Comparison of ENCODE assay signal across 8 mouse cellular contexts in genomic region chr12:91786355-91786754, GRCm38 (mm10). TPM values are rescaled to one million over a fixed set of nuclear protein-coding genes. Genes with fewer than 3 reads are reported as not detected.
DNase-seq lines count a peak whose midpoint lies in the region; ATAC-seq lines count a peak whose summit lies in the region.

No protein-coding gene starts in this region.

- WGBS in kidney, embryonic 15.5 days, result 43% methylated on average over 10 of the region's 10 CpGs
- 22% methylated on average over 10 of the region's 10 CpGs for WGBS in embryonic facial prominence, embryonic 12.5 days
- WGBS in intestine, embryonic 14.5 days, result 38% methylated on average over 10 of the region's 10 CpGs
- whole genome bisulfite sequencing in midbrain, embryonic 10.5 days, result 69% methylated on average over 10 of the region's 10 CpGs

- no peak overlapping the region for H3K4me3 ChIP-seq in kidney, embryonic 15.5 days (replicated peaks)
- H3K4me3 ChIP-seq in embryonic facial prominence, embryonic 12.5 days, result no peak overlapping the region
- H3K4me3 ChIP-seq in intestine, embryonic 14.5 days (ENCODE audit: low read depth, low read length), result no peak overlapping the region
- H3K4me3 ChIP-seq in midbrain, embryonic 10.5 days, result no peak overlapping the region

- H3K36me3 ChIP-seq in kidney, embryonic 15.5 days, result no peaks in the 10 kb centered on the region
- no peaks in the 10 kb centered on the region for H3K36me3 ChIP-seq in embryonic facial prominence, embryonic 12.5 days
- no peaks in the 10 kb centered on the region for H3K36me3 ChIP-seq in intestine, embryonic 14.5 days (ENCODE audit: control insufficient read depth, insufficient read depth, low read length)
- no peaks in the 10 kb centered on the region for H3K36me3 ChIP-seq in midbrain, embryonic 10.5 days

- H3K9me3 ChIP-seq in kidney, embryonic 15.5 days (replicated peaks), result no peaks in the 10 kb centered on the region
- H3K9me3 ChIP-seq in embryonic facial prominence, embryonic 12.5 days, result no peaks in the 10 kb centered on the region
- no peaks in the 10 kb centered on the region for H3K9me3 ChIP-seq in intestine, embryonic 14.5 days (ENCODE audit: control insufficient read depth, low read length)
- no peaks in the 10 kb centered on the region for H3K9me3 ChIP-seq in midbrain, embryonic 10.5 days (replicated peaks)

- DNase-seq in kidney, postnatal 14 days, result no peak
- peak; percentile 65 for DNase-seq in intestine, embryonic 14.5 days (ENCODE audit: low spot score)
- DNase-seq in skeletal muscle tissue, adult 2 months (ENCODE audit: low read depth, low spot score), result peak; percentile 96
- no peak for DNase-seq in cerebellum, adult 11-12 months
- DNase-seq in cerebellum, adult 8-10 months, result no peak
- DNase-seq in midbrain, embryonic 10.5 days (ENCODE audit: low spot score), result no peak

- no peak overlapping the region for H3K9ac ChIP-seq in kidney, embryonic 15.5 days
- H3K9ac ChIP-seq in embryonic facial prominence, embryonic 12.5 days, result no peak overlapping the region
- H3K9ac ChIP-seq in intestine, embryonic 14.5 days (ENCODE audit: low read length), result no peak overlapping the region

- H3K27me3 ChIP-seq in kidney, embryonic 15.5 days, result no peaks in the 10 kb centered on the region
- H3K27me3 ChIP-seq in embryonic facial prominence, embryonic 12.5 days, result no peaks in the 10 kb centered on the region
- no peaks in the 10 kb centered on the region for H3K27me3 ChIP-seq in intestine, embryonic 14.5 days (replicated peaks; ENCODE audit: control insufficient read depth, insufficient read depth, low read length)
- H3K27me3 ChIP-seq in midbrain, embryonic 10.5 days (ENCODE audit: low read depth, poor library complexity, severe bottlenecking), result no peaks in the 10 kb centered on the region

- H3K27ac ChIP-seq in kidney, embryonic 15.5 days, result no peak overlapping the region
- peak overlapping the region; percentile 30; the same call in 1 of the 2 replicates for H3K27ac ChIP-seq in embryonic facial prominence, embryonic 12.5 days
- H3K27ac ChIP-seq in intestine, embryonic 14.5 days (ENCODE audit: low read depth), result peak overlapping the region; percentile 38; the same call in 1 of the 2 replicates
- no peak overlapping the region for H3K27ac ChIP-seq in midbrain, embryonic 10.5 days (replicated peaks)

- peak; percentile 40; the same call in 1 of the 2 replicates for ATAC-seq in kidney, embryonic 15.5 days (replicated peaks; ENCODE audit: low FRiP score)
- peak; percentile 69; the same call in 1 of the 2 replicates for ATAC-seq in embryonic facial prominence, embryonic 12.5 days (ENCODE audit: insufficient number of reproducible peaks, insufficient read depth, low FRiP score, low TSS enrichment)
- peak; percentile 45; the same call in 1 of the 2 replicates for ATAC-seq in intestine, embryonic 14.5 days (replicated peaks; ENCODE audit: low FRiP score, low TSS enrichment, low read depth)

- no peak overlapping the region for H3K4me2 ChIP-seq in kidney, embryonic 15.5 days
- H3K4me2 ChIP-seq in embryonic facial prominence, embryonic 12.5 days (replicated peaks), result no peak overlapping the region
- no peak overlapping the region for H3K4me2 ChIP-seq in intestine, embryonic 14.5 days (ENCODE audit: low read length)

- H3K4me1 ChIP-seq in kidney, embryonic 15.5 days, result peaks cover 9% of the 10 kb centered on the region; the same call in 1 of the 2 replicates
- 0 out of 2 replicates have a peak, but pooled peaks cover 8% of the 10 kb centered on the region for H3K4me1 ChIP-seq in embryonic facial prominence, embryonic 12.5 days
- H3K4me1 ChIP-seq in intestine, embryonic 14.5 days (replicated peaks; ENCODE audit: control insufficient read depth, insufficient read depth, low read length), result peaks cover 8% of the 10 kb centered on the region; the same call in 1 of the 2 replicates
- H3K4me1 ChIP-seq in midbrain, embryonic 10.5 days, result no peaks in the 10 kb centered on the region

RNA-seq across cellular contexts. Expression of gene Ston2, which starts 1.8 kb away (rescaled TPM):
- polyA plus RNA-seq in kidney, embryonic 15.5 days (2015; fragmentation: Nextera tagmentation; extraction: Ambion mirVana), result 11.2 and 12.4 TPM in 2 replicates
- polyA plus RNA-seq in embryonic facial prominence, embryonic 12.5 days (2016; fragmentation: Nextera tagmentation; extraction: Ambion mirVana), result 7.2 and 7.4 TPM in 2 replicates
- 7.3 and 8.3 TPM in 2 replicates for polyA plus RNA-seq in intestine, embryonic 14.5 days (2014; fragmentation: Nextera tagmentation; extraction: Ambion mirVana)
- polyA plus RNA-seq in midbrain, embryonic 10.5 days (2016; fragmentation: Nextera tagmentation; extraction: Ambion mirVana), result 9.4 and 9.9 TPM in 2 replicates

Comparison
In these comparisons a context has a peak if more than half of its experiments do, and no peak if none do; other contexts are left out.
1. H3K27ac ChIP-seq: peak in embryonic facial prominence, embryonic 12.5 days (single experiment) and intestine, embryonic 14.5 days (single experiment); none in kidney, embryonic 15.5 days (single experiment) and midbrain, embryonic 10.5 days (single experiment).
2. DNase-seq: peak in intestine, embryonic 14.5 days (single experiment) and skeletal muscle tissue, adult 2 months (single experiment); none in kidney, postnatal 14 days (single experiment), cerebellum, adult 11-12 months (single experiment), cerebellum, adult 8-10 months (single experiment) and midbrain, embryonic 10.5 days (single experiment).
3. Peak in every context shown above with its lines, with median percentiles within 50 percentile points of each other: ATAC-seq.